Mouse (Mus musculus) liver, postnatal 0 days (tissue): ENCODE data around the gene Gm43191.

Source experiments
- CTCF ChIP-seq: sonication (generic); IDR thresholded peaks from 2 replicates; pipeline ENCODE4 v1.5.1; 2016; ENCODE audit warnings: antibody characterized with exemption, low read depth
- EP300 ChIP-seq: IDR thresholded peaks from 2 replicates; pipeline ENCODE4 v1.6.1; 2016; ENCODE audit warnings: antibody characterized with exemption, low read depth, mild to moderate bottlenecking

GRCm38 (mm10) chr3:116681160-116681559 is at the start of gene Gm43191:
- no peak for TF ChIP-seq EP300
- no peak for TF ChIP-seq CTCF
